Mouse (Mus musculus) gastrocnemius, postnatal 25 days (tissue): Measurements from ENCODE around the gene Cma2. TPM values are rescaled to one million over a fixed set of nuclear protein-coding genes. Genes with fewer than 3 reads are reported as not detected.
"Not testable (repeated sequence)": the region's sequence is repeated elsewhere in the genome, so short reads cannot be mapped to it uniquely, and the experiment has no call there.

ENCODE experiments used
- DNase-seq: peaks from one replicate; pipeline ENCODE4 v3.0.0; 2022
- long read RNA-seq, 2 experiments: library from polyadenylated mRNA; stranded (forward); transcript quantifications; one replicate each; pipeline ENCODE4 v2.0.0; 2021
- total RNA-seq, 2 experiments: library from RNA; stranded (reverse); gene quantifications; 1 replicate in 1 of 2; 2 replicates in 1 of 2; pipeline ENCODE4 v1.2.3; 2021

The Cma2 gene
- not detected for total RNA-seq
- long read RNA-seq, experiment 1, result 0 reads
- long read RNA-seq, experiment 2, result 0 reads

GRCm38 (mm10) chr14:55950346-55951030, at the start of gene Cma2:
TSS of gene Cma2 (plus strand) at chr14:55950980.
- DNase-seq, result no peak

GRCm38 (mm10) chr14:55905518-55905917, 45.3 kb upstream of the Cma2 start:
- DNase-seq, result no peak

- no peak for DNase-seq
Observed at GRCm38 (mm10) chr14:55913406-55913805, 37.4 kb upstream of the Cma2 start.

DNA sequence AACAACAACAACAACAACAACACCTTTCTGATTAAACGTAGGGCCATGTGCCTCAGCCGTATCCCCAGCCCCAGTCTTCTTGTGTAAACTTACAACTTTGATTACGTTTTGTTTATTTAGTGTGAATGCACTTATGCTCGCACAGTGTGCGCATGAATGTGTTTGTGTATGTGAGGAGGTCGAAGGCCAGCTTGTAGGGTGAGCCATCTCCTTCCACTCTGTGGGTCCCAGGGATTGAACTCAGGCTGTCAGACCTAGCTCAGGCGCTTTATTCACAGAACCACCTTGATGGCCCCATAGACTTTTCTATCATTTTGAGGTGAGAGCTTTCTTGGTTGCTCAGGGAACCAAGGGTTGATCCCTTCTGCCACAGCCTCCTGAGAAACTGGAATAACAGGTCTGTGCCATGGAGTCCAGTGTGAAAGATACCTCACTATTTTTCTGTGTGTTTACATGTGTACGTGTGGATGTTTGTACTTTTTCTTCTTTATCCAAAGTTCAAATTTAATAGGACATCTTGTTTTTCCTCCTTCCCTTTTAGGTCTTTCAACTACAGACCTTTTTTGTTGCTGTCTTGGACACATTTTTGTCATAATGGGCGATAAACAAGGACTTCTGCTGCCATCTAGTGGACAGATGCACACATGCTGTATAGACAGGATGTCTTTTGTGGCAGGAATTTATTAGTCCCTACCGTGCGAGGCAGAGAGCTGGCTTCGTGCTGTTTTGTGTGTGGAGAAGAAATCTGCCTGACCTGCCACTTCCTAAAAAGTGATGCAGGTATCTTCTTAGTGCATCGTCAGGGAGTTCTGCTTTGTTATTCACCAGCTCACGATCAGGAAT, 32.3 kb upstream of the Cma2 start:
- DNase-seq, result no peak

DNA sequence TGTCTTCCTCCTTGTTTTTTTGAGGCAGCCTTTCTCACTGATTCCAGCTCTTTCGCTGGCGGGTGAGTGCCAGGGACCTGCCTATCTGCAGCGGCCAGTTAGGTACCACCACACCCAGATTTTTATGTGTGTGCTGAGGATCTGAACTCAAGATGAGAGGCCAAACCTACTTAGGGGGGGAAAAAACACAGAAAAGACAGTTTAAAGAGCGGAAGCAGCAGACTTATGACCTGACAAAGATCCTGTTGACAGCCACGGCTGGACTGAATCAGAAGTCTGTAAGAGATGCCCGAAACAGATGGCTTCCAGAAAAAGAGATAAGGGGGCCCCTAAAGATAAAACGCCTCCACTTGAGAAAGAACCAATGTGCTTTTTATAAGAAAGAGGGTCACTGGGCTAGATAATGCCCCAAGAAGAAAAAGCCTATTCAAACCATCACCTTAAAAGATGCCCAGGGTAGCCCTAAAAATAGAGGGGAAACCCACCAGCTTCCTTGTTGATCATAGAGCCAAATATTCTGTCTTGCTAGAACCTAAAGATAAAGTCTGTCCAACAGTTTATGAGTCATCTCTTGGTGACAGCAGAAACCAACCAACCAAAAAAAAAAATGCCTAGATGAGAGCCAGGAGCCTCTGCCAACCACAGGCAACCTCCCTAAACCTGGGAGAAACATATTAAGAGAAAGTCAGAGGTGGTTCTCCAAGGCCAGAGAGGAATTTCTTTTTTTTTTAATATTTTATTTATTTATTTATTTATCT, 28.1 kb upstream of the Cma2 start:
- no peak for DNase-seq

DNA sequence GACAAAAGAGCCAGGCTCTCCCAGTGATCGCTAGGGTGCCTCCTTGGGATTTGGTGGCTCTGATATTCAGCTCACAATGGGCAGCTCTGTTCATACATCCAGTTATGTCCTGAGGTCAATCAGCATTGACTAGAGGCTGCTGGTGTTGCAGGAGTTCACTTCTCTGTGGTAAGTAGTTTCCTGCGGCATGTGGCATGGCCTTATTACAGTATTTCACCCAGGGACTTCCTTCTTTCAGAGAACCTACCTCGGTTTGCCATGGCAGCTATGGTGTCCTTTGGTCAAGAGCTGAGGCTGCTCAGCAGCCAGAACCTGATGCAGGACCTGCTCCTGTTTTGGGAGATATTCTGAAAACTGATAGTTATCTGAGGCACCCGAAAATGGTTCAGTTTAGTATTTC, 23.9 kb upstream of the Cma2 start:
- DNase-seq, result no peak

DNA sequence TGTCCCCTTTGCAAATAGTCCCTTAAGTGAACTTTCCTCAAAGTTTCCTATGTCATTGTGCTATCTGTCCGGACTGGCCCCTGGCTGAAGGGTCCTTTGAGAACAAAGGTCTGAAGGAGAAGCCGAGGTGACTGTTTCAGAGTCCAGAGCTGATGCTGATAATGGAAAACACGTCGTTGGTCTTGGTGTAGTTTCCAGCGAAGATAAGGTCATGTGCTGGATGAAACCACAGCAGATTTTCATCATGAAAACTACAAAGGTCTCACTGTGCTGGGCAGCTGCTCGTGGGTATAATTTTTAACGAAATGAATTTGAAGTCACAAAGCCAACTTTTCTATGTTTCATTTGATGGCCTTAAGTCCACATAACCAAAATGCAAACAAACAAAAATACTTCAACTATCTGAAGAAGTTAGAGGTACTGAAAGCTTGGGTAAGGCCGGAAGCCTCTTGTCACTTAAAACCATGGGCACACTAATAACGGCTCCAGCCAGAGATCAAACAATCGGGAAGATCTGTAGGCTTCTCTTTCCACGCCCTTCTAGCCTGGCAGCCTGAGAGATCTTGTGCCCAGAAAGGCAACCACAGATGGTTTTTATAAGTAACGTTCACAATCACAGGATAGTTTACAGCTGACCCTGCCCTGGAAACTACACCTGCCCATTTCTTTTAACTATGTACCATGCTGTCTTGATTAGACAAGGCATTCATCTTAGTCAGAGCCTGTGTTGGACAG, 21.4 kb upstream of the Cma2 start:
- no peak for DNase-seq

DNA sequence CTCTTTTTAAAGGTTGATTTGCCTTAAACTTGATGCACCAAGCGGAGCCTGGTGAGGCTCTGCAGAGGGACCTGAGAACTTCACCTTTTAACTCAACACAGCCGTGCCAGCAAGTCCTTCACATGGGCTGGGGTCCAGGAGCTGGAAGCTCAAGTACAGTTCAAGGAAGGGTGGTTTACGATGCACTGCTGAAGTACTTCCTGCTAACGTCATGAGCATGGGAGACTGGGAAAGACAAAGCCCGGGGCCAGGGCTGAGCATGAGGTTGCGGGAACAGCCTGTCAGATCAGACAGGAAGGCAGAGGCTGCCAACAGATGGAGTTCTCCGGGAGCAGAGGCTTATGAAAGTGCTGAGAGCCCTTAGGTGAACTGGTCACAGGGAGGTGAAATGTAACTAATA, 17.2 kb upstream of the Cma2 start:
- peak; percentile 37 for DNase-seq

DNA sequence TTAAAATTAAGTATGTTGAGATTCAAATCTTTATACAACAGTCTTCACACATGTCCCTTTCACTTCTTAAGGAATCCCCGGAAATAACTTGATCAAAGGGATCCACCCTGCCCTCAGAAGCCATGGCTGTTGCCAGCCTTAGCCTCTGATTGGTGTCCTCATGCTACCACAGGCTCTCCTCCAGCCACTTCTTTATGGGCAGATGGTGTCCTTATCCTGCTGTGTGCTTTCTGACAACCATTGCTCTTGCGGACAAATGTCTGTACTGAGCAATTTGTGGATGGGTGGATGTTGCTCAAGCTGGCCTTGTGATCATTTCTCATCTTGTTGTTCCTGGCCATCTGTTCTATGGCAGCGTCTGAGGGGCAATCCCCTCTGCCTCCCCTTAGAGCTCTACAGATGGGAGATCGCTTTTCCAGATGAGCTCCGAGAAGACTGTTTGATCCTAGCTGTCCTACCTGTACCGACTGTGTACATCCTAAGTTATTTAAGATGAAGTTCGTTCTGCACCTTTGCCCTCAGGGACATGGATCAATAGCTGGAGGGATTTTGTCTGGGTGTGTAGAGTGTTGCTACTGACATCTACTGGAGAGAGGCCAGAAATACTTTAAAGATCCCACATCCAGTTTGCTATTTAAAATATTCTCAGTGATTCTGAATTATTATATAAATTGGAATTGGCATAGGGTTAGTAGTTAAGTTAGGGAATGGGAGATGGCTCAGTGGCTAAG, 10.5 kb upstream of the Cma2 start:
- no peak for DNase-seq

GRCm38 (mm10) chr14:55943601-55944000, 7.2 kb upstream of the Cma2 start:
- DNase-seq, result no peak

GRCm38 (mm10) chr14:55944575-55944974, 6.2 kb upstream of the Cma2 start, which contains the start of gene Cma1:
TSS of gene Cma1 (minus strand) at chr14:55944675.
- DNase-seq, result no peak

DNA sequence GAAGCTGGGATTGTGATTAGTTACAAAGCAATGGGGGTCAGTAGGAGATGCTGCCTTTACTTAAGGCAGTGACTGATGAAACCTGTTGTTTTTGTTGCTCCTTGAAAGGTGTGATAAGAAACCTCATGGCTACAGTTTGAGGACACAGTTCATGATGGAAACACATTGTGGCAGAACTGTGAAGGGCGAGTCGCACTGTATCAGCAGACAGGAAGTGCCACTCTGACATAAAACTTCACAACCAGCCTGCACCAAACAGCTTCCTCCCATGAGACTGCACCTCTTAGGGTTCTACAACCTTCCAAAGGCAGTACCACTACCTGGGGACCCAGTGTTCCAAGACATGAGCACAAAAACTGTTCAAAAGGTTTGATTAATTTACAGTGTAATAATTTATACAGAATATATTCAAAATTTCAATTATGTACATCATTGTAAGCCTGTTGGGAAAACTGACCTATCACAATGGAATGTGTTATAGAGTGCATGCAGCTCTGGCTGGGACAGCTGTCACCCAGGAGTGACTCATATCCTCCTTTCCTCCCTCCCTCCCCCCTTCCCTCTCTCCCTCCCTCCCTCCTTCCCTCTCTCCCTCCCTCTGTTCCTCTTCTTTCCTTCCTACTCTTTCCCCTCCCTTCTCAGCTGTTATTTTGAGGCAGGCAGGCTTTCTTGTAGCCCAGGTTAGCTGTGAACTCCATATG, 4.4 kb upstream of the Cma2 start:
- no peak for DNase-seq

DNA sequence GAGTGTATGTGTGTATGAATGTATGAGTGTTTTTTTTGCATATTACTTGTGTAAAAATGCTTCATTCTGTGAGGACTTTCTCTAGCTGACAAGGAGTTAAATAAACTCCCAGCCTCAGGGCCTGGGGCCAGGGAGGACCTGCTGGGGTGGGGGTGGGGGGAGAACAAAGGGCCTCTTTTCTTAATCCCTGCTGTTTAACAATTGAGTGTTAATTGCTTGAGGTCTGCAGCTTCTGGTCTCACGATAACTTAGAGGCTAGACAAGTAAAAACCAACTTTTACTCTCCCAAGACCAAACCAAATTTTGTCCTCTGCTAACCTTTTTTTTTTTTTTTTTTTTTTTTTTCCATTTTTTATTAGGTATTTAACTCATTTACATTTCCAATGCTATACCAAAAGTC, 12.5 kb downstream of the Cma2 start:
- DNase-seq, result no peak

GRCm38 (mm10) chr14:55963900-55964299, 13.1 kb downstream of the Cma2 start:
- not testable (repeated sequence) for DNase-seq

GRCm38 (mm10) chr14:55987464-55987863, 36.7 kb downstream of the Cma2 start:
- not testable (repeated sequence) for DNase-seq

- DNase-seq, result no peak
Observed at GRCm38 (mm10) chr14:56013147-56013546, 62.4 kb downstream of the Cma2 start.

GRCm38 (mm10) chr14:56013924-56014323, 63.1 kb downstream of the Cma2 start:
- DNase-seq, result no peak

DNA sequence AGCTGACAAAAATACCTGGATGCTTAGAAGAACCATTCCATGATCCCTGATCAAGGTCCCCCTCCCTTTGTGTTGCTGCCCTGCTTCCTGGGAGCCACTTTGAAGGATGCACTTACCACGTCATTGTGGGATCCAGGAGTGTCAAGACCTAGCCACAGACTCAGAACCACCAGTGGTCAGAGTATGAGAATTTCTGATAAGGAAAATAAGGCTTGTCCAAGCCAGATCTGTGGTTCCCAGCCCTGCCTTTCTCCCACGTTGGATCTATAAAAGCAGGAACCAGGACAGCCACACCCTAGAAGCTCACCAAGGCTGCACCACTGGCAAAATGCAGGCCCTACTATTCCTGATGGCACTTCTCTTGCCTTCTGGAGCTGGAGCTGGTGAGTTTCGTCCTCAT, 66.9 kb downstream of the Cma2 start, which contains the start of gene Mcpt1:
Gene Mcpt1 (plus strand): TSS at position 301 of the 400 bp plus-strand sequence.
- DNase-seq, result not testable (repeated sequence)

DNA sequence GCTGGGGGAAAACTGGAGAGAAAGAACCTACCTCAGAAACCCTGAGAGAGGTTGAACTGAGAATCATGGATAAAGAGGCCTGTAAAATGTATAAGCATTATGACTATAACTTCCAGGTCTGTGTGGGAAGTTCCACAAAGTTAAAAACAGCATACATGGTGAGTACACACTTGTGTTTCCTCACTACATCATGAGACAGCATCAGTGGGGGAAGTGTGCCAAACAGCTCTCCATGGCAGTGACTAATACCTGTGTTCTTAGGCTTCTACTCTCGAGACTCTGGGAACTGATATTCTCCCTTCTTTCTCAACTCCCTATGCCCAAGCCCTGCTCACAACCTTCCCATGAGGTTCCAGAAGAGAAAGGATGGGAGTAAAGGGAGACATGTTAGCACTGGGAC, 68.7 kb downstream of the Cma2 start:
- DNase-seq, result no peak

- not testable (repeated sequence) for DNase-seq
Observed at GRCm38 (mm10) chr14:56021305-56021704, 70.5 kb downstream of the Cma2 start.
